Mouse (Mus musculus): ENCODE measurements around the gene Aimp1. TPM values are rescaled to one million over a fixed set of nuclear protein-coding genes. Genes with fewer than 3 reads are reported as not detected.

Gene Aimp1
- total RNA-seq, 2 experiments from 2014 or later, result 52.3 to 61.4 TPM

Other genes with a start within 250 kb of the Aimp1 start
- gene Gimd1, start 54.5 kb downstream of the Aimp1 start, total RNA-seq (2021), result not detected
- gene Tbck, start 226 bp downstream of the Aimp1 start, total RNA-seq (2021), result 10 to 100 TPM; 12.8 to 14.4 TPM